Mouse (Mus musculus): ENCODE data around the gene Mrps27. TPM values are rescaled to one million over a fixed set of nuclear protein-coding genes. Genes with fewer than 3 reads are reported as not detected.

Mrps27 gene
- total and polyA plus RNA-seq, 3 experiments: 32.6 to 64.8 (median 46.8) TPM

DNA sequence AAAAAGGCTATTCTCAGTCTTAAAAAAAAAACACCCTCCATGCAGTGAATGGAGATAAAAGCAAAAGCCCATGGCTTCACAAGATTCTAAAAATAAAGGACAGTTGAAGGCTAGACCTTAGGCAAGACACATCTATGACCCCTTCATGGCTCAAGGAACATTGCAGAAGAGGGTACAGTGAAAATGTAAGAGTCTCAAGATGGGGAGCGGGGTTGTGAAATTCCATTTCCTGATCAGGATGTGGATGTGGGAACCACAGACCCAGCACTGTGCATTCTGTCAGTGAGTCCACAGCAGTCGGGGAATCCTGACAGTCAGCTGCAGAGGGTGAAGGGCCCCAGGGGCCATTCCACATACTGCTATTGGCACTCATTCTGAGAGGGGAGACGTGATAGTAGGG is 48.5 kb downstream of the Mrps27 start:
- Histone ChIP-seq H3K4me2 (ENCODE audit: insufficient read depth, low read depth, poor library complexity, severe bottlenecking) (no peak overlapping the region), H3K4me3 (replicated peaks in 1 of 3; ENCODE audit: low read depth in 2 of 3, low read length in 2 of 3, poor library complexity in 1 of 3) (no peak overlapping the region), H3K4me1 (ENCODE audit: control insufficient read depth in 1 of 2, insufficient read depth in 2 of 2) (peaks cover 5 to 32% of the 10 kb centered on the region in 2 experiments), H3K9ac (ENCODE audit: insufficient read depth, low read depth) (no peak overlapping the region), H3K79me2 (replicated peaks; ENCODE audit: control insufficient read depth, extremely low read depth, insufficient read depth, poor library complexity, severe bottlenecking) (no peaks in the 10 kb centered on the region), H3K27me3 (replicated peaks) (no peaks in the 10 kb centered on the region), H3K27ac (ENCODE audit: insufficient read depth, low read depth) (no peak overlapping the region), H3K36me3 (replicated peaks in 1 of 2; ENCODE audit: control insufficient read depth in 1 of 2, insufficient read depth in 1 of 2, low read length in 1 of 2) (peaks cover 15 to 61% of the 10 kb centered on the region in 2 experiments), H3K9me3 (replicated peaks; ENCODE audit: low read length) (no peaks in the 10 kb centered on the region)
- dilution Hi-C loops (cut with MboI; ENCODE audit: extremely low pct_ligation_motif_present, extremely low pct_unique_long_range_greater_than_20kb, low sequenced_read_pairs) (loop anchor here (25.0 kb wide), 1 partner anchor 119 kb away; the partner anchor contains the start of gene Map1b), in situ Hi-C loops (cut with MboI; ENCODE audit: low pct_ligation_motif_present, low pct_unique_long_range_greater_than_20kb, low sequenced_read_pairs) (no loop called here)
- DNase-seq (ENCODE audit: extremely low read depth): no peak
- TF ChIP-seq PAX5 (IDR thresholded peaks at IDR 0.05; ENCODE audit: low read length) (no peak), GABPA (IDR thresholded peaks at IDR 0.05; ENCODE audit: insufficient replicate concordance, low read depth, low read length) (no peak), JUND (conservative IDR thresholded peaks at IDR 0.05; ENCODE audit: low read depth, low read length) (no peak), ETS1 (conservative IDR thresholded peaks at IDR 0.05; ENCODE audit: low read depth, low read length) (no peak), SIN3A (IDR thresholded peaks at IDR 0.05; ENCODE audit: low read length) (no peak), SMC3 (IDR thresholded peaks at IDR 0.05; ENCODE audit: low read depth, low read length) (no peak), IRF4 (IDR thresholded peaks at IDR 0.05; ENCODE audit: low read depth, low read length) (no peak), ZC3H11A (IDR thresholded peaks at IDR 0.05; ENCODE audit: low read depth, low read length) (no peak), ZMIZ1 (IDR thresholded peaks at IDR 0.05; ENCODE audit: low read depth, low read length) (no peak), MXI1 (IDR thresholded peaks at IDR 0.05; ENCODE audit: low read depth, low read length) (no peak), HCFC1 (IDR thresholded peaks at IDR 0.05; ENCODE audit: low read depth, low read length) (no peak)

DNA sequence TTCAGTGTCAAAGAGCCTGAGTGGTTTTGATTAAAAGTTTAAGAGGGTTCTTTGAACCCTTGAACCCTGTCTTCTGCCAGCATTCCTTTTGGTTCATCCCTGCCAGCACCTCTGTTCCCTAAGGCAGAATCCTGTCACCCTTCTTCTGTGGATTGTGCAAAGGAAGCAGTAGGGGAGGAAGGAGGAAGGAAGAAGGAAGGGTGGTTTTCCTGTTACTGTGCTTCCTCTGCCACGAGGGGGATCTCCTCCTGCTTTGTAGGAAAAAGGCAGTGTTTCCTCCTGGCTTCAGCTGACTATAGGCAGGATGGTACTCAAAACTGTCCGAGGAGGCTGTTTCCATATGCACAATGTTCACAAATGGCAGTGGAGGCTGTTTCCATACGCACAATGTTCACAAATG is 50.1 kb downstream of the Mrps27 start:
- in situ Hi-C loops (cut with MboI; ENCODE audit: low pct_ligation_motif_present, low pct_unique_long_range_greater_than_20kb, low sequenced_read_pairs): no loop called here
- H3K9ac ChIP-seq (ENCODE audit: insufficient read depth, low read depth): no peak overlapping the region
- TF ChIP-seq MXI1 (IDR thresholded peaks at IDR 0.05; ENCODE audit: low read depth, low read length) (no peak), CTCF (conservative IDR thresholded peaks at IDR 0.05 in 1 of 2, IDR thresholded peaks at IDR 0.05 in 1 of 2; ENCODE audit: low read depth in 2 of 2, low read length in 2 of 2) (no peak)
- H3K27me3 ChIP-seq (replicated peaks): no peaks in the 10 kb centered on the region
- DNase-seq (ENCODE audit: extremely low read depth): no peak
- H3K4me2 ChIP-seq (ENCODE audit: insufficient read depth, low read depth, poor library complexity, severe bottlenecking): no peak overlapping the region
- dilution Hi-C loops (cut with MboI; ENCODE audit: extremely low pct_ligation_motif_present, extremely low pct_unique_long_range_greater_than_20kb, low sequenced_read_pairs): loop anchor here (25.0 kb wide), 1 partner anchor 118 kb away; the partner anchor contains the start of gene Map1b
- peaks cover 11 to 66% of the 10 kb centered on the region in 2 experiments for H3K36me3 ChIP-seq (replicated peaks in 1 of 2; ENCODE audit: control insufficient read depth in 1 of 2, insufficient read depth in 1 of 2, low read length in 1 of 2)
- H3K4me1 ChIP-seq (ENCODE audit: control insufficient read depth in 1 of 2, insufficient read depth in 2 of 2): peaks cover 5 to 37% of the 10 kb centered on the region in 2 experiments
- no peak overlapping the region for H3K4me3 ChIP-seq (replicated peaks in 1 of 3; ENCODE audit: low read depth in 2 of 3, low read length in 2 of 3, poor library complexity in 1 of 3)
- H3K9me3 ChIP-seq (replicated peaks; ENCODE audit: low read length): no peaks in the 10 kb centered on the region
- H3K79me2 ChIP-seq (replicated peaks; ENCODE audit: control insufficient read depth, extremely low read depth, insufficient read depth, poor library complexity, severe bottlenecking): no peaks in the 10 kb centered on the region
- H3K27ac ChIP-seq (ENCODE audit: insufficient read depth, low read depth): no peak overlapping the region

DNA sequence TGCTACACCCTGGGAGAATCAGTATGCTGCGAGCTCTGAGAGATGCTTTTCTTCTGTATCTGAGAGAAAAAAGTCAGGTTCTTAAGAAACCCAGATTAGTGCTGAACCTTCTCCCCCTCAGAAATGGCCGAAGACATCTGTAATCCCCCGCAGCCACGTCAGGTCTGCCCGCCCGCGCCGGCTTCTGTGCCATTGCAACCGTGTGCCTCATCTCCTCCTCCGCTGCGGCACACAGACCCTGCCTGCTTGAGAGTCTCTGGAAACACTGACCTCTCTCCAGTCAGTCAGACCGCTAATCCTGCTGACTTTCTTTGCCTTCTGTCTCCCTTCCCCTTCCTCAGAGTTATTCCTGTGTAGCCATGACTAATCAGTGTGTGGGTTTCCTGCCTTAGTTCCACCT is 50.9 kb downstream of the Mrps27 start:
- dilution Hi-C loops (cut with MboI; ENCODE audit: extremely low pct_ligation_motif_present, extremely low pct_unique_long_range_greater_than_20kb, low sequenced_read_pairs) (loop anchor here (25.0 kb wide), 1 partner anchor 117 kb away; the partner anchor contains the start of gene Map1b), in situ Hi-C loops (cut with MboI; ENCODE audit: low pct_ligation_motif_present, low pct_unique_long_range_greater_than_20kb, low sequenced_read_pairs) (no loop called here)
- DNase-seq (ENCODE audit: extremely low read depth): no peak
- peaks cover 5 to 30% of the 10 kb centered on the region in 2 experiments for H3K4me1 ChIP-seq (ENCODE audit: control insufficient read depth in 1 of 2, insufficient read depth in 2 of 2)
- no peak overlapping the region for H3K4me3 ChIP-seq (replicated peaks in 1 of 3; ENCODE audit: low read depth in 2 of 3, low read length in 2 of 3, poor library complexity in 1 of 3)
- no peak overlapping the region for H3K9ac ChIP-seq (ENCODE audit: insufficient read depth, low read depth)
- H3K4me2 ChIP-seq (ENCODE audit: insufficient read depth, low read depth, poor library complexity, severe bottlenecking): no peak overlapping the region
- H3K27ac ChIP-seq (ENCODE audit: insufficient read depth, low read depth): no peak overlapping the region
- no peaks in the 10 kb centered on the region for H3K27me3 ChIP-seq (replicated peaks)
- H3K79me2 ChIP-seq (replicated peaks; ENCODE audit: control insufficient read depth, extremely low read depth, insufficient read depth, poor library complexity, severe bottlenecking): no peaks in the 10 kb centered on the region
- no peaks in the 10 kb centered on the region for H3K9me3 ChIP-seq (replicated peaks; ENCODE audit: low read length)
- peaks cover 16 to 67% of the 10 kb centered on the region in 2 experiments for H3K36me3 ChIP-seq (replicated peaks in 1 of 2; ENCODE audit: control insufficient read depth in 1 of 2, insufficient read depth in 1 of 2, low read length in 1 of 2)
- TF ChIP-seq EP300 (IDR thresholded peaks at IDR 0.05; ENCODE audit: low read length) (no peak), RCOR1 (conservative IDR thresholded peaks at IDR 0.05; ENCODE audit: low read depth, low read length) (no peak), ETS1 (conservative IDR thresholded peaks at IDR 0.05; ENCODE audit: low read depth, low read length) (no peak), POLR2A (IDR thresholded peaks at IDR 0.05; ENCODE audit: low read depth, low read length) (no peak), JUN (IDR thresholded peaks at IDR 0.05; ENCODE audit: insufficient read depth, low read depth, low read length) (no peak), MAFK (IDR thresholded peaks at IDR 0.05; ENCODE audit: insufficient replicate concordance, low read length) (no peak), MAX (IDR thresholded peaks at IDR 0.05; ENCODE audit: low read length) (no peak), NRF1 (IDR thresholded peaks at IDR 0.05; ENCODE audit: low read depth, low read length) (no peak), KAT2A (IDR thresholded peaks at IDR 0.05; ENCODE audit: insufficient replicate concordance, low read length) (no peak), NELFE (IDR thresholded peaks at IDR 0.05; ENCODE audit: low read depth, low read length) (no peak), POLR2AphosphoS2 (IDR thresholded peaks at IDR 0.05; ENCODE audit: low read depth, low read length) (no peak), HCFC1 (IDR thresholded peaks at IDR 0.05; ENCODE audit: low read depth, low read length) (no peak), E2F4 (IDR thresholded peaks at IDR 0.05; ENCODE audit: insufficient replicate concordance, low read depth, low read length) (no peak), PAX5 (IDR thresholded peaks at IDR 0.05; ENCODE audit: low read length) (no peak), ZMIZ1 (IDR thresholded peaks at IDR 0.05; ENCODE audit: low read depth, low read length) (no peak), UBTF (IDR thresholded peaks at IDR 0.05; ENCODE audit: low read depth, low read length) (no peak), ELF1 (IDR thresholded peaks at IDR 0.05; ENCODE audit: low read depth, low read length) (no peak)
